Mouse (Mus musculus) adrenal gland, adult 8-10 months (tissue): Measurements from ENCODE around the gene Hbb-bh2. TPM values are rescaled to one million over a fixed set of nuclear protein-coding genes. Genes with fewer than 3 reads are reported as not detected.
"Not testable (repeated sequence)": the region's sequence is repeated elsewhere in the genome, so short reads cannot be mapped to it uniquely, and the experiment has no call there.

Experiments used
- DNase-seq: peaks from one replicate; pipeline ENCODE4 v3.0.0; 2022
- total RNA-seq, 4 experiments: library from RNA; stranded (reverse); gene quantifications; 2 replicates each; pipeline ENCODE4 v1.2.4; 2022

Hbb-bh2 gene
- not detected for total RNA-seq

GRCm38 (mm10) chr7:103840268-103840667 is at the start of gene Hbb-bh2:
Hbb-bh2 (minus strand) TSS chr7:103840520.
- DNase-seq: no peak

- DNase-seq: no peak
Observed at GRCm38 (mm10) chr7:103886152-103886551, 45.8 kb upstream of the Hbb-bh2 start, which contains the start of gene Olfr66. Olfr66 (minus strand) TSS chr7:103886252.

DNA sequence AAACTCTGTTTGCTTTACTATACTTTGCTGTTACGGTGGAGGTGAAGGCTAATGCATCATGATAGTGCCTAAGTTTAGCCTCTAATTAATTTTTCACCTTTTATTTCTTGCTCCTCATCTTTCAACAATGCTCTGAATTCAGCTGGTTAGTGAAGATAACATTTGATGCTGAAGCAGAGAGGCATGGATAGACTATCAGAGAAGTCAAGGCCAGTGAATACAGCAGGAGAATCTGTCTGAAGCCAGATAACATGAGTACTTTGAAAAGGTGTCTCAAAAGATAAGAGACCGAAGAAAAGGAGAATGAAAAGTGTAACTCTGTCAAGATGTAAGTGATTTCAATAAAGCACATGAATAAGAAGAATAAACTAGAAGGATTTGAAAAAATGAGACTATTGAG is 36.8 kb upstream of the Hbb-bh2 start:
- no peak for DNase-seq

DNA sequence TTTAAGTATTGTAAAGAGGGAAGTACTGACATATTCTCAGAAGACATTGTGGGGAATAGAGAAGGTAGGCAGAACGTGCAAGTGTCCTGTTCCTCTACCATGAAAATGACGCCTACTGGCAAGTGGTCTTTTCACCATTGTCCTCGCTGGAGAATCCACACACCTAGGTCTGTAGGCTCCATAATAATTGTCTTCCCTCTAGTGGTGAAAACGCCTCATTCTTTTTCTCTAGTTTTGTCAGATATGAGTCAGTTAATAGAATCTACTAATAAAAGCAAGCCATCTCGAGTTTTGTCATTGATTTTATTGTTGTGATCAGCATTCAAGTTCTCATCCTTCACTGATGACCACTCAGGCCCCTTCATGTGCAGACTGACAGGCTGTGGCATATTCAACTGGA is 34.1 kb upstream of the Hbb-bh2 start:
- no peak for DNase-seq

DNA sequence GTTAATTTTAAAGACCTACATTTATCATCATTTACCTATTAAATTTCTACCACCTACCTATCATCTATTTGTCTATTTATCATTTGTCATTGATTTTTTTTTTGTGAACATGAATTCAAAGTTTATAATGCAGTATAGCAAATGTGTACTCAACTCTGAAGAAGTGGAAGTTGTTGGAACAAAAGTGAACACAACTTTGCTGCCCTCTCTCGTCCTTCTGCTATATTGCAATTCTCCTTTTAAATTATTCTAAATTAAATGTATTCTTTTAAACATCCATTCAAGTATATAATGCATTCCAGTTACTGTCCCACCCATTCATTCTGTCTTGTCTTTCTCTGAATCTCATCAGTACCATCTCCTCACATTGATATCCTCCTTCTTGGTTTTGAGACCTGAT is 32.7 kb upstream of the Hbb-bh2 start:
- no peak for DNase-seq

DNA sequence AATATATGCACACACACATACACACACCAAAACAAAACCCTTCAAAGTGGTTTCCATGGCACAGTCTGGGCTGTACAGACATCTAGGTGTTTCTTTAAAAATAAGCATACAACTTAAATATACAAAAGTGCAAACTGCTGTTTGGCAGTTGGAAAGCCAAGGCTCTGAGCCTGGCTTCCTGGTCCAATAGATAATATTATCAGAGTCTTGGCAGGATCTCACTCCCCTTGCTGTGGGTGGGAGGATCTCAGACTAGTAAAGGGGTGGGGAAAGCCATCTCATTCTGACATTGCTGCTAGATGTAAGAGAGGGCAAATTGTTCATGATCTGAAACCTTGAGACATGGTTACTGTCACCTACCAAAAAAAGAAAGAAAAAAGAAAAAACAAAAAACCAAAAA is 30.3 kb upstream of the Hbb-bh2 start:
- no peak for DNase-seq

DNA sequence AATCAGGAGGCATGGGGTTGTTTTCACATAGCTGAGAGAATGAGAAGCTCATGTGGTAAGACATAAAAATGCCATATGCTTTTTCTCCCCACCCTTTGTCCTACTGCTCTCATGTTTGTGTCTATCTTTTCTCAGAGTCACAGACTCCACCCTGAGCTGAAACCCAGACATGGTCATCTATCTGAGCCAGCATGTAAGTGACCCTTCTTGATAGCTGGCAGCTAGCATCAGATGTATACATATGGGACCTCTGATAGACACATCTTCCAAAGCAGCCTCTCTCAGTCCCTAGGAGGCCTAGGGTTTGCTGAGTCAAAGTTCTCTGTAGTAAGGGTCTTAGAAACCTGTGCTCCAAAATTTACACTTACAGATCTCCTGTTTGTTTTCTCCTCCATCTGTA is 25.4 kb upstream of the Hbb-bh2 start:
- no peak for DNase-seq

- no peak for DNase-seq
Observed at GRCm38 (mm10) chr7:103861531-103861930, 21.2 kb upstream of the Hbb-bh2 start.

GRCm38 (mm10) chr7:103860855-103861254 is 20.5 kb upstream of the Hbb-bh2 start:
- DNase-seq: peak; percentile 61

DNA sequence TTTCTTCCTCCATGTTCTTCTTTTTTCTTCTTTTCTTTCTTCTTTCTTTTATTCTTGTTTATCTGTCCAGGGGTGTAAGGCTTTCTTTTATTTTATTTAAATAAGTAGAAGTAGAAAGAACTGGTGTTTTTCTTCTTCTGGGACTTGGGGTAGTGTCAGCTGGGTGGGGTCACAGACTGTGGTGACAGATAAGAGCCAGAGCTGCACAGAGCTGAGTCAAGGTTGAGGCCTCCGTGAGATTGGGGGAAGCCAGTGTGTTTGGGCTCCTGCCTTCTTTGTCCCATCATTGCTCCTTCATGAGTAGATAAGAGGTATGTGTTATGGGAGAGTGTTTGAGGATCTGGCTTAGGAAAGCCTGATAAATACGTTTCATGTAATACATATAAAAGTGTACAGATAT is 18.8 kb upstream of the Hbb-bh2 start:
- DNase-seq: no peak

GRCm38 (mm10) chr7:103854669-103855068 is 14.3 kb upstream of the Hbb-bh2 start:
- DNase-seq: no peak

GRCm38 (mm10) chr7:103853090-103853489 is 12.8 kb upstream of the Hbb-bh2 start, which contains the start of gene Hbb-y:
Hbb-y (minus strand) TSS chr7:103853216.
- DNase-seq: no peak

- no peak for DNase-seq
Observed at GRCm38 (mm10) chr7:103844525-103845325, 4.4 kb upstream of the Hbb-bh2 start.

- DNase-seq: no peak
Observed at GRCm38 (mm10) chr7:103843034-103843433, 2.7 kb upstream of the Hbb-bh2 start, which contains the start of gene Hbb-bh1. Hbb-bh1 (minus strand) TSS chr7:103843164.

- no peak for DNase-seq
Observed at GRCm38 (mm10) chr7:103827808-103828207, 12.5 kb downstream of the Hbb-bh2 start, which contains the start of gene Hbb-bs. Hbb-bs (minus strand) TSS chr7:103828096.

GRCm38 (mm10) chr7:103827139-103827538 is 13.2 kb downstream of the Hbb-bh2 start:
- not testable (repeated sequence) for DNase-seq

GRCm38 (mm10) chr7:103826255-103826887 is 13.9 kb downstream of the Hbb-bh2 start:
- no peak for DNase-seq

GRCm38 (mm10) chr7:103825536-103826254 is 14.6 kb downstream of the Hbb-bh2 start:
- DNase-seq: no peak

DNA sequence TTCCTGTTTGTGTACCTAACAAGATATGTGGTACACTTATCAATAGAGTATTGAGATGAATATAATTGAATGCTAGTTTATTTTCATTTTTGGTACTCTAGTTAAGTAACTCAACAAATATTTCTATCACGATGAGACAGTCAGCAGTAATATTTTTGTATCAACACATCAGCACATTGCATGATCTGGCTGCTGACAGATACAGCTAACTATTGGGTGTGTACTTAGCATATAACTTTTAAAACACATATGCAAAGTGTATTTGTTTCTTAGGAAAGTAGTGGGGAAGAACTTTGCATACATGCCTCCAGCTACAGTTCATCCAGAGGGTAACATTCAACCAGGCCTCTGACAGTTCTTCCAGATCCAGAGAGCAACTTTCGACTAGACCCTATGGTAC is 15.7 kb downstream of the Hbb-bh2 start:
- DNase-seq: no peak

GRCm38 (mm10) chr7:103815085-103815484 is 25.2 kb downstream of the Hbb-bh2 start:
- not testable (repeated sequence) for DNase-seq

GRCm38 (mm10) chr7:103813766-103814165 is 26.6 kb downstream of the Hbb-bh2 start, which contains the start of gene Hbb-bt:
Hbb-bt (minus strand) TSS chr7:103813996.
- DNase-seq: no peak

DNA sequence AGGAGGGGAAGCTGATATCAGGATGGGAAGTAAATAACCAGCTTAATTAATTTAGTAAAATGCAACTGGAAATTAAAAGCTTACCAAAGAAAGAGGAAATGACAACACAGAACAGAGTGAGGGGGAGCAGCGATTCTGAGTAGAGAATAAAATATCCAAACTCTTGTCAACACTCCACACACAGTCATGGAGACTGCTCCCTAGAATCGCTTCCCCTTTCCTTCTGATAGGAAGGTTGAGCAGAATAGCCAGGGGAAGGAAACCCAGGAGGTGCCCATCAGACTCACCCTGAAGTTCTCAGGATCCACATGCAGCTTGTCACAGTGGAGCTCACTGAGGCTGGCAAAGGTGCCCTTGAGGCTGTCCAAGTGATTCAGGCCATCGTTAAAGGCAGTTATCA is 27.2 kb downstream of the Hbb-bh2 start:
- not testable (repeated sequence) for DNase-seq

DNA sequence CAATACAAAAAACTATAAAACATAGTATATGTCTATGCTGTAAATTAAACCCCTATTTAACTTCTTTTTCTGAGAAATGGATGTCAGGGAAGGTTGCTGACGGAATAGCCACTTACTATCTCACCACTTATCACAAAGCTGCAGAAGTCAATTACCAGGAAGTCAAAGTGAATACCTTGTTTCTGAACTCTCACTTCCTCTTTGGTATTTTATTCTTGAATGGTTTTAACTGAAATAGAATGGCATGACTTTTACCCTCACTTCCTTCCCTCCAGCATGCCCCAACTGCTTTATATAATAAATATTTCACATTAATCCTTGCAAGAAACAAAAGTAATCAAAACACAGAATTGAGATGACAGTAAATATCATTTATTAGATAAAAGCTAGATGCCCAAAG is 28.1 kb downstream of the Hbb-bh2 start:
- DNase-seq: no peak
